Mouse (Mus musculus) embryonic facial prominence, embryonic 13.5 days (tissue): ENCODE measurements around the gene Slco4a1. TPM values are rescaled to one million over a fixed set of nuclear protein-coding genes. Genes with fewer than 3 reads are reported as not detected.

Experiments
- ATAC-seq: fragments of 200-750 bp; cut with Nextera tagmentation; 2 replicates; pipeline ENCODE4 v1.8.0; 2017; ENCODE audit warnings: low read depth; ENCODE audit not compliant: insufficient number of reproducible peaks, insufficient read depth, low FRiP score, low TSS enrichment
- H3K27ac ChIP-seq: fragments of 300-500 bp; sonication (generic); 2 replicates; pipeline ENCODE4 v1.5.1; 2015; ENCODE audit warnings: moderate library complexity, mild to moderate bottlenecking, inconsistent platforms
- H3K27me3 ChIP-seq: fragments of 300-500 bp; sonication (generic); 2 replicates; pipeline ENCODE4 v1.6.1; 2015; ENCODE audit warnings: mild to moderate bottlenecking, inconsistent platforms
- H3K36me3 ChIP-seq: fragments of 300-500 bp; sonication (generic); 2 replicates; pipeline ENCODE4 v1.6.1; 2015; ENCODE audit warnings: mild to moderate bottlenecking, inconsistent platforms
- H3K4me1 ChIP-seq: fragments of 300-500 bp; sonication (generic); 2 replicates; pipeline ENCODE4 v1.6.1; 2015; ENCODE audit warnings: inconsistent platforms
- H3K4me2 ChIP-seq: fragments of 300-500 bp; sonication (generic); 2 replicates; pipeline ENCODE4 v1.6.1; 2015; ENCODE audit warnings: moderate library complexity, mild to moderate bottlenecking, inconsistent platforms
- H3K4me3 ChIP-seq: fragments of 300-500 bp; sonication (generic); 2 replicates; pipeline ENCODE4 v1.5.1; 2015; ENCODE audit warnings: mild to moderate bottlenecking, inconsistent platforms
- H3K9ac ChIP-seq: fragments of 300-500 bp; sonication (generic); 2 replicates; pipeline ENCODE4 v1.6.1; 2015; ENCODE audit warnings: mild to moderate bottlenecking, inconsistent platforms
- H3K9me3 ChIP-seq: fragments of 300-500 bp; sonication (generic); 2 replicates; pipeline ENCODE4 v1.6.1; 2016; ENCODE audit warnings: inconsistent platforms
- WGBS: fragments of 180-500 bp; shearing (Covaris S2); methylation state at CpG from one replicate; pipeline ENCODE4 v1.1.7; 2015; ENCODE audit warnings: mixed read lengths; 5-methylcytosine and 5-hydroxymethylcytosine counted together
- polyA plus RNA-seq: library from polyadenylated mRNA; unstranded; fragments of >200 nt; fragmentation: Nextera tagmentation; extraction: Ambion mirVana; gene quantifications from 2 replicates; pipeline ENCODE4 v1.2.1, GENCODE M21; 2015

Slco4a1 gene
- polyA plus RNA-seq, 1 experiment from 2014 or later, result 1.1 TPM

GRCm38 (mm10) chr2:180511875-180512661 lies 56.0 kb downstream of the Slco4a1 start:
- no peak overlapping the region for H3K4me3 ChIP-seq
- no peaks in the 10 kb centered on the region for H3K36me3 ChIP-seq
- H3K4me2 ChIP-seq, result no peak overlapping the region
- peaks cover 7% of the 10 kb centered on the region; the same call in 1 of the 2 replicates for H3K27me3 ChIP-seq
- WGBS, result 52% methylated on average over 13 of the region's 13 CpGs
- H3K9me3 ChIP-seq, result no peaks in the 10 kb centered on the region
- H3K9ac ChIP-seq, result no peak overlapping the region
- ATAC-seq, result no peak
- H3K4me1 ChIP-seq, result peaks cover 10% of the 10 kb centered on the region
- H3K27ac ChIP-seq, result no peak overlapping the region

- Histone ChIP-seq H3K9ac (no peak overlapping the region), H3K9me3 (no peaks in the 10 kb centered on the region), H3K27me3 (peaks cover 7% of the 10 kb centered on the region; the same call in 1 of the 2 replicates), H3K4me2 (no peak overlapping the region), H3K4me3 (no peak overlapping the region), H3K36me3 (no peaks in the 10 kb centered on the region), H3K27ac (no peak overlapping the region), H3K4me1 (peaks cover 10% of the 10 kb centered on the region)
- no peak for ATAC-seq
- 59% methylated on average over 3 of the region's 3 CpGs for WGBS
Measured at GRCm38 (mm10) chr2:180513019-180513418, 57.0 kb downstream of the Slco4a1 start.

DNA sequence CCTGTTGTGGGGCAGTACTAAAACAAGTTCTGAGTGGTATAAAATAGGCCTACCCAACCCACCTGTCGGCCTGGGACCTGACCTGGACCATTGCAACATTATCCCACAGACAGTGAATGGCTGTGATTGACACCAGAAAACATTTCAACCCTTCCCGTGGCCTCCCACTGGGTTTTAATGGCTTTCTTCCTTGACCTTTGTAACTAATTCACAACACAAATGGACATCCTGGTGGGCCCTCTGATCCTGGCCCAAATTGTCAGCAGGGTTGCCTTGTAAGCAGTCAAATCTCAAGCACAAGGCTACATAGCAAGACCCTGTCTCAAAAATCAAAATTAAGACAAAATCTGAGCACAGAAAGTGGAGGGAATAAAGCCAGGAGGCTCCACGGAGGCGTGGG lies 57.8 kb downstream of the Slco4a1 start:
- H3K27me3 ChIP-seq, result peaks cover 7% of the 10 kb centered on the region; the same call in 1 of the 2 replicates

DNA sequence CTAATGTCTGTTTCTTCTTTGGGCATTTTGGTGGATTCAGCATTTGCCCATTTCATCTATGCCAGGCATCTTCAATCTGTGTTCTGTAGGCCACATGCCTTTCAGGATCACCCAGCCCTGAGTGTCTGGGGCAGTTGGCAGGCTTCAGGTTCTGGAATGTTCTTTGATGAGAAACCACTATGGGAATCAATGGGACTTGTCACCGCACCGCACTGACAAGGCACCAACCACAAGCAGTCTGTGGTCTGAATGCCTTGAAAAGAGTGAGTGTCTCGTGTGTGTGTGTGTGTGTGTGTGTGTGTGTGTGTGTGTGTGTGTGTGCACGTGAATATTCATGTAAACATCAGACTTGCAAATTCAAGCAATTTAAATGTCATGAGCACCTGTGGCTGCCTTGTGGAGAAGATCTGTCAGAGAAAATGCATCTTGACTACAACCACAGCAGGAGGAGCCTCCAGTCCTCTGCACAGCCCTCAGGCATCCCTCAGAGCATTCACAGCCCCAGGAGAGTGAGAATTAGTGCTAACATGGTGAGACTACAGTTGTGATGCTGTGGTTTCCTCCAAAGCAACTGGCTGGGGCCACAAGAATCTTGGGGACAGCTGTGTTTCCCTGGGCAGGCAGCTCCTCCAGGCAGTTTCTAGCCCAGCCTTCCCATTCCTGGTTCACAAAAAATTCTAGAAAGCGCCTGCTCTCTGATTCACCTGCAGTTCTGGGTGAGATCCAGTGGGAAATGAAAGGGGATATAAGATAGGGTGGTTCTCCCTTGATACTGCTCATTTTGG lies 65.6 kb downstream of the Slco4a1 start:
- Histone ChIP-seq H3K4me3 (no peak overlapping the region), H3K4me2 (no peak overlapping the region)

More for the DNA sequence above, 57.8 kb downstream of the Slco4a1 start:
- no peak for ATAC-seq
- H3K9ac ChIP-seq, result no peak overlapping the region
- 50% methylated on average over 4 of the region's 4 CpGs for WGBS
- H3K4me2 ChIP-seq, result no peak overlapping the region
- peaks cover 10% of the 10 kb centered on the region for H3K4me1 ChIP-seq
- H3K27ac ChIP-seq, result no peak overlapping the region
- H3K36me3 ChIP-seq, result no peaks in the 10 kb centered on the region
- H3K9me3 ChIP-seq, result no peaks in the 10 kb centered on the region
- H3K4me3 ChIP-seq, result no peak overlapping the region

DNA sequence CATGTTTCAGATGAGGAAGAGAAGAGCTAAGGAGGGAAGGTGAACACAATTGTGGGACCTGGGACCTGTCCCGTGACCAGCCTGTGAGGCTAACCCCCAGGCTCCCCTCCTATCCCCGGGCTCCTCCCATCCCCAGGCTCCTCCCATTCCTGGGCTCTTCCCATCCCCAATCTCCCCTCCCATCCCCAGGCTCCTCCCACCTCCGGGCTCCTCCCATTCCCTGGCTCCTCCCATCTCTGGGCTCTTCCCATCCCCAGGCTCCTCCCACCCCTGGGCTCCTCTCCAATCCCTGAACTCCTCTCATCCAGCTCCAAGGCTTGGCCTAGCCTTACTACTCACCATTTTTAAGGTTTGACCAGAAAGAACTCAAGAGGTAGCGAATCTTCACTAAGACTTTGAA lies 66.8 kb downstream of the Slco4a1 start:
- WGBS, result 71% methylated on average over 4 of the region's 4 CpGs
- Histone ChIP-seq H3K9ac (no peak overlapping the region), H3K4me3 (no peak overlapping the region), H3K4me2 (no peak overlapping the region), H3K9me3 (no peaks in the 10 kb centered on the region), H3K27ac (no peak overlapping the region), H3K27me3 (peaks cover 28% of the 10 kb centered on the region), H3K36me3 (no peaks in the 10 kb centered on the region), H3K4me1 (no peaks in the 10 kb centered on the region)
- no peak for ATAC-seq

More for the DNA sequence above, 65.6 kb downstream of the Slco4a1 start:
- H3K9me3 ChIP-seq, result no peaks in the 10 kb centered on the region
- H3K27ac ChIP-seq, result no peak overlapping the region
- no peak overlapping the region for H3K9ac ChIP-seq
- H3K4me1 ChIP-seq, result no peaks in the 10 kb centered on the region
- ATAC-seq, result no peak
- WGBS, result 74% methylated on average over 5 of the region's 5 CpGs
- no peaks in the 10 kb centered on the region for H3K36me3 ChIP-seq
- H3K27me3 ChIP-seq, result peaks cover 16% of the 10 kb centered on the region

Other genes with a start within 250 kb of the Slco4a1 start
- gene Lama5, start 230.4 kb upstream of the Slco4a1 start, polyA plus RNA-seq, result 19.0 and 25.2 TPM in 2 replicates
- gene Rps21, start 198.9 kb upstream of the Slco4a1 start, polyA plus RNA-seq, result 653 and 689 TPM in 2 replicates
- 11.6 and 14.6 TPM in 2 replicates for gene Cables2, start 182.7 kb upstream of the Slco4a1 start, polyA plus RNA-seq
- 1.6 and 1.7 TPM in 2 replicates for gene Rbbp8nl, start 166.4 kb upstream of the Slco4a1 start, polyA plus RNA-seq
- 0.18 TPM in 1 of 2 replicates, not detected in the other for gene Gata5, start 121.5 kb upstream of the Slco4a1 start, polyA plus RNA-seq
- gene Ntsr1, start 43.7 kb downstream of the Slco4a1 start, polyA plus RNA-seq, result 0.36 and 0.45 TPM in 2 replicates
- 36.8 and 37.5 TPM in 2 replicates for gene Mrgbp, start 125.1 kb downstream of the Slco4a1 start, polyA plus RNA-seq
- 71.5 and 77.2 TPM in 2 replicates for gene Ogfr, start 133.0 kb downstream of the Slco4a1 start, polyA plus RNA-seq
- 204 and 275 TPM in 2 replicates for gene Col9a3, start 141.5 kb downstream of the Slco4a1 start, polyA plus RNA-seq
- 0.28 and 0.65 TPM in 2 replicates for gene Tcfl5, start 186.5 kb downstream of the Slco4a1 start, polyA plus RNA-seq